Mouse (Mus musculus): Measurements from ENCODE around the gene Gm45140. TPM values are rescaled to one million over a fixed set of nuclear protein-coding genes. Genes with fewer than 3 reads are reported as not detected.

Gm45140 gene
- polyA plus RNA-seq, 1 experiment from 2014 or later = 3.0 TPM

DNA sequence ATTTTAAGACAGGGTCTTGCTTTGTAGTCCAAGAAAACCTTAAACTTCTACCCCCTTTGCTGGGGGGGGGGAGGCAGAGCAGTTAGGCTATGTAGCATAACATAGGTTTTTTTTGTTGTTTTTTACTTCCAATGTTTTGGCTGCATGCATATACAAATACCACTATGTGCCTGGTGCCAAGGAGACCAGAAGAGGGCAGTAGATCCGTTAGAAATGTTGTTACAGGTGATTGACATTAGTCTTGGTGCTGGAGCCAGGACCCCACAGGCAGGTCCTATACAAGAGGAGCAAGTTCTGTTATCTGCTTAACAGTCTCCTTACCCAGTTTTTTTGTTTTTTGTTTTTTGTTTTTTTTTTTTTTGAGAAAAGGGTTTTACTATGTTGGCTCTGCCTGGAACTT is 6.7 kb upstream of the Gm45140 start:
- Histone ChIP-seq H3K4me3 (no peak overlapping the region), H3K9me3 (no peaks in the 10 kb centered on the region), H3K9ac (no peak overlapping the region), H3K36me3 (peaks cover 38% of the 10 kb centered on the region), H3K27ac (no peak overlapping the region), H3K27me3 (no peaks in the 10 kb centered on the region), H3K4me2 (no peak overlapping the region), H3K4me1 (peaks cover 16% of the 10 kb centered on the region; the same call in 1 of the 2 replicates)
- ATAC-seq (ENCODE audit: insufficient number of reproducible peaks, low FRiP score, low TSS enrichment, low read depth) = no peak
- 10% methylated on average over 1 of the region's 1 CpGs for WGBS

DNA sequence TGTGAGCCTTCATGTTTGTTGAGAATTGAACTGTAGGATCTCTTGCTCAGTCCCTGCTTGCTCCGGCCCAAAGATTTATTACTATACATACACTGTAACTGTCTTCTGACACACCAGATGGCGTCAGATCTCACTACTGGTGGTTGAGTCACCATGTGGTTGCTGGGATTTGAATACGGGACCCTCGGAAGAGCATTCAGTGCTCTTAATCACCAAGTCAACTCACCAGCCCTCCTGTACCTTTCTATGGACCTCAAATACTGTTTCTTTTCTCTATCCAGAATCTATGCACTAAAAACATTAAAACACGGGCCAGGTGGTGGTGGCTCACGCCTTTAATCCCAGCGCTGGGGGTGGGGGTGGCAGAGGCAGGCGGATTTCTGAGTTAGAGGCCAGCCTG is 6.0 kb upstream of the Gm45140 start:
- H3K9ac ChIP-seq = no peak overlapping the region
- H3K4me3 ChIP-seq = no peak overlapping the region

DNA sequence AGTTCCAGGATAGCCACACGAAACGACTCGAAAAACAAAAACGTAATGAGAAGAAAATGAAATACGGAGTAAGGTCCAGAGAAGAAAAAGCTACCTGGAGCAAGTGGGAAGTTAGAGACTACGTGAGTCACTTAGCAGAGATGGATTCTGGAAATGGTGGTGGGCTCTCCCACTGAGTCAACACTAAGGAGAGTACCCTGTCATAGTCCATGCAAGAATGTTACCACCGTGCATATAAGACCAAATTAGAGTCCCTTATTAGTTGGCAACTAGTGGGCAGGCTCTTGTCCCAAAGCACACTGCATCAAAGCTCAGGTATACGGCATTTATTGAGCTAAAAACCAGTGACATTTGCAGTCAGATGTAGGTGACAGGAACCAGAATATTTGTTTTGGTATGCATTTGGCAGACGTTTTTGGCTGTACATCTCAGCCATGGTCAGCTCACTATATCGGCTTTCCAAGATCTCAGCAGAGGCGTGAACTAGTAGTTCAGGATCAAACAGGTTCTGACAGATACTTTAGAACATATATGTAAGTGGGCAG is 4.3 kb upstream of the Gm45140 start:
- ATAC-seq (ENCODE audit: insufficient number of reproducible peaks, low FRiP score, low TSS enrichment, low read depth) = no peak
- Histone ChIP-seq H3K27ac (no peak overlapping the region), H3K36me3 (peaks cover 33% of the 10 kb centered on the region), H3K9me3 (no peaks in the 10 kb centered on the region), H3K27me3 (no peaks in the 10 kb centered on the region), H3K4me3 (no peak overlapping the region), H3K9ac (no peak overlapping the region), H3K4me2 (no peak overlapping the region), H3K4me1 (peaks cover 12% of the 10 kb centered on the region; the same call in 1 of the 2 replicates)
- 54% methylated on average over 11 of the region's 11 CpGs for WGBS

More for the DNA sequence above, 6.0 kb upstream of the Gm45140 start:
- Histone ChIP-seq H3K9me3 (no peaks in the 10 kb centered on the region), H3K27me3 (no peaks in the 10 kb centered on the region), H3K36me3 (peaks cover 38% of the 10 kb centered on the region), H3K4me1 (peaks cover 12% of the 10 kb centered on the region; the same call in 1 of the 2 replicates), H3K4me2 (no peak overlapping the region), H3K27ac (no peak overlapping the region)
- WGBS = 71% methylated on average over 8 of the region's 8 CpGs
- ATAC-seq (ENCODE audit: insufficient number of reproducible peaks, low FRiP score, low TSS enrichment, low read depth) = no peak

DNA sequence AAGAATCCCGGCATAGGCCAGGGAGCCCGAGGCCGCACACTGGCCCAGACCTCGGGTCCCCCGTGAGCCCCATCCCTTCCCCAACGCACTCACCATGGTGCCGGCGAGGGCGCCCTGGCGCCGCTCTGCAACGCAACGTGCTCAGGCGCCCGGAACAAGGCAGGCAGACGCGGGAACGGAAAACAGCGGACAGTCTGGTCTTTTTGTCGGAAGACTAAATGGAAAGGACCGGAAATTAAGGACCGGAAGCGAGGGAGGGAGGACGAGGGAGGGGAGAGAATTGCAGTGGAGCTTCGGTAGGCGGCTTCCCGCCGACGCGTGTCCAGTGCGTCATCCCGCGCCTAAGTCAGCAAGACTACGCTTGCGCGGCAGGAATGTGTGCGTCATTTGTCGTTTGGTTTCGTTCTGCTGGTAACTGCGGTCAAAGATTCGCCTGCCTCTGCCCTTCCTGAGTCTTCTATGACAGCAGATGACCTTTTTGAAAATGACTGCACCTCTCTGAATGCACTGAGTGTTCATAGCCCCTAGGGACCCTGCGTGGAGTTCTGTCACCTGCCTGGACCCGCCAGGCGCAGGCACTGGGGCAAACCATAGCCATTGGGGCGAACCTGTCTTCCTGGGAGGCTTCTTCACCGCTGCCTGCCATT is 3.1 kb upstream of the Gm45140 start, which contains the start of gene Isy1:
Gene Isy1, minus strand, starts transcription at position 248 of the 647 bp plus-strand sequence.
- Histone ChIP-seq H3K27me3 (no peaks in the 10 kb centered on the region), H3K36me3 (peaks cover 31% of the 10 kb centered on the region), H3K4me1 (peaks cover 12% of the 10 kb centered on the region; the same call in 1 of the 2 replicates), H3K4me2 (peak within 1 kb of the TSS; percentile 80), H3K9ac (peak within 1 kb of the TSS; percentile 85), H3K9me3 (no peaks in the 10 kb centered on the region), H3K27ac (peak within 1 kb of the TSS; percentile 95), H3K4me3 (peak within 1 kb of the TSS; percentile 83)
- WGBS = under 1% methylated on average over 46 of the region's 46 CpGs
- peak; percentile 95 for ATAC-seq (ENCODE audit: insufficient number of reproducible peaks, low FRiP score, low TSS enrichment, low read depth)

DNA sequence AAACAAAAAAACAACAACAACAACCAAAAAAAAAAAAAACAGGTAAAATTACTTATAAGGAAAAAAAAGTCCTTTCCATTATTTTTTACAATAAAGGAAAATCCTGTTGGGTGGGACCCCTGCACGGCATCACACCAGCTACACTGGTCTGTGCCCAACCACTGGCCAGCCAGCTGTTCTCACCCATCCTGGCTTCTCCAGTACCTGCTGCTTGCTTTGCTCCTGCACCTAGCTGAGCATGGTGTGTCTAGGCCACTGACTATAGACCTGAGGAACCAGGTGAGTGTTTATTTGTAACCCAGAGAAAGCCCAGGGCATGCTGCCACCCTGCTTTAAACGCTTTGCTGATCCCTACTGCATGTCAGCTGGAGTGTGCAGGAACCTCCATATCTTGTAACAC is 15.2 kb downstream of the Gm45140 start:
- no peak for ATAC-seq (ENCODE audit: insufficient number of reproducible peaks, low FRiP score, low TSS enrichment, low read depth)
- no peak overlapping the region for H3K4me2 ChIP-seq
- WGBS = 91% methylated on average over 2 of the region's 2 CpGs
- no peaks in the 10 kb centered on the region for H3K4me1 ChIP-seq
- H3K9ac ChIP-seq = no peak overlapping the region
- H3K27ac ChIP-seq = no peak overlapping the region
- H3K9me3 ChIP-seq = no peaks in the 10 kb centered on the region
- H3K4me3 ChIP-seq = no peak overlapping the region
- peaks cover 88% of the 10 kb centered on the region for H3K36me3 ChIP-seq
- no peaks in the 10 kb centered on the region for H3K27me3 ChIP-seq

DNA sequence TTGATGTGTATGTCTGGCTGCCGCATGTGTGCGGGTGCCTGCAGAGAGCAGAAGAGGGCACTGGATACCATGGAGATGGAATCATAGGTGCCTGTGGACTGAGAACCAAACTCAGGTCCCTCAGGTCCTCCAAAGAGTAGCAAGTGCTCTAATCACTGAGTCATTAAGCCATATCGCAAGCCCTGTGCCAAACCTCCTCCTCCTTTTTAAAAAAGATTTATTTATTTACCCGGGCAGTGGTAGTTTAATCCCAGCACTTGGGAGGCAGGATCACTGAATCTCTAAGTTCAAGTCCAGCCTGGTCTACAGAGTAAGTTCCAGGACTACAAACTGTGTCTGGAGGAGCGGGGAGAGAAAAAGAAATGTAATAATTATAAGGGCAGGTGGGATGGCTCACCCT is 21.1 kb downstream of the Gm45140 start:
- Histone ChIP-seq H3K4me1 (peaks cover 22% of the 10 kb centered on the region), H3K4me3 (no peak overlapping the region), H3K4me2 (no peak overlapping the region), H3K9ac (no peak overlapping the region), H3K27me3 (no peaks in the 10 kb centered on the region), H3K27ac (no peak overlapping the region), H3K36me3 (peaks cover 43% of the 10 kb centered on the region), H3K9me3 (no peaks in the 10 kb centered on the region)
- WGBS = 89% methylated on average over 5 of the region's 5 CpGs
- ATAC-seq (ENCODE audit: insufficient number of reproducible peaks, low FRiP score, low TSS enrichment, low read depth) = no peak

DNA sequence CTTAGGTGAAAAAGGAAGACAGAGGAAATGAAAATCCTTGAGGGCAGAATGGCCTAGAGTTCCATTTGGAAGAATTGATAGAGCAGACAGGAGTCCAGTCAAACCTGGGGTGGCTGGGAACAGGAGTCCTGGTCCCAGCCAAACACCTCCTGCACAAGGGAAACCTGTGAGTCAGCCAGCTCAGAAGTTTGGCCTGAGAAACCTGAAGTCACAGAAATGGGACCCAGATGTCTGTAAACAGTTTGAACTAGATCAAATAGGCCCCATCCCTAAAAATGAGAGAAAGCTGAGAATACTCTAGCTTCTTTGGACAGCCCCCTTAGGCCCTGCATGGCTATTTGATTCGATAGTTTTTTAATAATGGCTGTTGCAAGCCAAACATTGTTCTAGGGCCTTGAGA is 22.9 kb downstream of the Gm45140 start:
- Histone ChIP-seq H3K4me2 (peak overlapping the region; percentile 90), H3K9ac (no peak overlapping the region), H3K27ac (peak overlapping the region; percentile 84), H3K27me3 (no peaks in the 10 kb centered on the region), H3K9me3 (no peaks in the 10 kb centered on the region), H3K4me3 (peak overlapping the region; percentile 81; the same call in 1 of the 2 replicates), H3K36me3 (peaks cover 25% of the 10 kb centered on the region), H3K4me1 (peaks cover 25% of the 10 kb centered on the region)
- ATAC-seq (ENCODE audit: insufficient number of reproducible peaks, low FRiP score, low TSS enrichment, low read depth) = no peak
- 67% methylated on average over 1 of the region's 1 CpGs for WGBS

DNA sequence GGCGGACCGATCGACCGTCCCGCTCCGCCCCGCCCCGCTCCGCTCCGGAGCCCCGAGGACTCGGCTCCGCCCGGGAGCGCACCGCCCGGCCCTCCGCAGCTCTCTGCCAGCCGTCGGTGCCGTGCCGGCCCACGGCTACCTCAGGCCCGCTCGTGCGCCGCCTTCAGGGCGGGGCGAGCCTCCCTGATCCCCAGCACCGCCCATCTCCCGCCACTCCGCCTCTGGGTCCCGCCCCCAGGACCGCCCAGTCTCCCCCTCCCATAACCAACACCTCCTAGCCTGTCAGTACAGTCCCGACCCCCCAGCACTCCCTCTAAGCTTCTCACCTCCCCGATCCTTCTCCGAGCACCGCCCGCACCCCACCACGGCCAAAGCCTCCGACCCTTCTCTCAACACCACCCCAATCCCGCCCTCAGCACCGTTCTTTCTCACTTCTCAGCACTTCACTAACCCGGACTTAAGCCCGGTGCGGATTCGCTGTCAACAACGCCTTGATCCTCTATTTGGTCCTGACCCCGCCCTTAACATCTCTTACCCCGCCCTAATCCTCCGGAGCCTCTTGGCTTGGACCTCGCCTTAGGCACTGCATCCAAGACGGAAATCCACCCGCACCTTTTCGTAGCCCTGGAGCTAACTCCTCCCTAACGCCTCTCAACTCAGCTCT is 23.8 kb downstream of the Gm45140 start, which contains the start of gene Rab43:
Gene Rab43, minus strand, starts transcription at position 490 of the 664 bp plus-strand sequence.
- no peaks in the 10 kb centered on the region for H3K9me3 ChIP-seq
- no peaks in the 10 kb centered on the region for H3K27me3 ChIP-seq
- under 1% methylated on average over 51 of the region's 56 CpGs for WGBS

DNA sequence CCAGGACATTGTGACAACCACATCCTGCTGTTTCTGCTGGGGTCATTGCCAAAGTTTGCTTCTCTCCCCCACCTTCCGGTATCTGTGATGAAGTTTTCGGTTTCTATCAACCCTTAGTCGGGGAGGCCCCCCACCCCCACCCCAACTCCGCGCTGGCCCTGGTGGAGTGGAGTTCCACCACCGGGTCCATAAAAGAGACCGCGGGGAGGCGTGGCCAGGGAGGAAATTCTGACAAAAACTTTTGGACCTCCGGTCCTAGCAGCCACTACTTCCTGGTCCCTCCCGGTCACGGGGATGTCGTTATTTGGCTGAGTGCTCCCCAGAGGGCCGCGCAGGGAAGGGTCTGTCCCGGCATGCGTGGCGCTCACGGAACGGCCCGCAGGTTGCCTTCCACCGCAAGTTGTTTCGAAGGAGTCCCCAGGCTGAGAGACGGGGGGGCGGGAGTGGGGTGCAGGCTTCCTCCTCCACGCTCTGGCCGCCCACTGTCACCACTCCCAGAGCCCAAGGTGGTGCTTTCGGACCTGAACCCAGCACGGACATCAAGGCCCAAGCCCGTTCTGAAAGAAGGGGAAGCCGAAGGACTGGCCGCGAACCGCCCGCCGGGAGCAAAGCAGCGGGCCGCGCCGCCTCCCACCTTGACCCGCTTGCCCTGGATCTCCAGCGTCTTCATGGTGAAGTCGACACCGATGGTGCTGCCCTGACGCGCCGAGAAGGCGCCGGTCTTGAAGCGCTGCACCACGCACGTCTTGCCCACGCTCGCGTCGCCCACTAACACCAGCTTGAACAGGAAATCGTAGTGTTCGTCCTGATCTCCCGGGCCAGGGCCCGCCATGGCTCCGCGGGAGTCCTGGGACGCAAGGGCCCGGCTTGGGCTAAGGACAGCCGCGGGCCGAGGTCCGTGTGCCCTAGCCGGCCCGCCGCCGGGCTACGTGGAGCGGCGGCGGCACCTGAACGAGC is 24.6 kb downstream of the Gm45140 start:
- no peaks in the 10 kb centered on the region for H3K9me3 ChIP-seq
- peak overlapping the region; percentile 81 for H3K4me3 ChIP-seq
- H3K4me2 ChIP-seq = peak overlapping the region; percentile 90
- ATAC-seq (ENCODE audit: insufficient number of reproducible peaks, low FRiP score, low TSS enrichment, low read depth) = peak; percentile 59
- H3K27me3 ChIP-seq = no peaks in the 10 kb centered on the region
- H3K4me1 ChIP-seq = peaks cover 25% of the 10 kb centered on the region
- H3K27ac ChIP-seq = peak overlapping the region; percentile 85
- under 1% methylated on average over 77 of the region's 77 CpGs for WGBS
- H3K36me3 ChIP-seq = peaks cover 8% of the 10 kb centered on the region; the same call in 1 of the 2 replicates
- H3K9ac ChIP-seq = peak overlapping the region; percentile 76

More for the DNA sequence above, 23.8 kb downstream of the Gm45140 start, which contains the start of gene Rab43:
- H3K36me3 ChIP-seq = peaks cover 16% of the 10 kb centered on the region
- H3K4me3 ChIP-seq = peak within 1 kb of the TSS; percentile 81
- peak; percentile 97 for ATAC-seq (ENCODE audit: insufficient number of reproducible peaks, low FRiP score, low TSS enrichment, low read depth)
- peak within 1 kb of the TSS; percentile 76 for H3K9ac ChIP-seq
- peak within 1 kb of the TSS; percentile 85 for H3K27ac ChIP-seq
- H3K4me2 ChIP-seq = peak within 1 kb of the TSS; percentile 90
- peaks cover 25% of the 10 kb centered on the region for H3K4me1 ChIP-seq

DNA sequence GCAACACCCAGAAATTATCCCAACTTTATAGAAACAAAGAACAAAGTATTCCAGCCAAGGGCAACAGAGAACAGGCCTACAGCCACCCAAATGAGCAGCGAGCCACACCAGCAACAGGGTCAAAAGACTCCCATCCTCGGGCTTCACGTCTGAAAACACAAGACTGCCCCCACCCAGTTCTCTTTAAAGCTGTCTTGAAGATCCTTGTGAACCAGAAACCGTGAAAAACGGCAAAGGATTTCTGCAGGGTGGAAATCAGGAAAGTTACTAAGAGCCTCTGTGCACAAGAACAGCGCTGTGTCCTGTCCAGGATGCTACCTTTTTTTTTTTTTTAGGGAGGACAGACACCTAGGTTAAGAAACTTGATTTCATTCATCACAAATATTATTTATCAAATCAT is 25.3 kb downstream of the Gm45140 start:
- peak overlapping the region; percentile 81 for H3K4me3 ChIP-seq
- no peaks in the 10 kb centered on the region for H3K9me3 ChIP-seq
- 0 out of 2 replicates have a peak overlapping the region, but pooled peaks have one; percentile 22 for H3K27ac ChIP-seq
- peaks cover 3% of the 10 kb centered on the region; the same call in 1 of the 2 replicates for H3K36me3 ChIP-seq
- peaks cover 25% of the 10 kb centered on the region for H3K4me1 ChIP-seq
- peak overlapping the region; percentile 90 for H3K4me2 ChIP-seq
- WGBS = 37% methylated on average over 6 of the region's 6 CpGs
- H3K9ac ChIP-seq = peak overlapping the region; percentile 76; the same call in 1 of the 2 replicates
- no peaks in the 10 kb centered on the region for H3K27me3 ChIP-seq
- ATAC-seq (ENCODE audit: insufficient number of reproducible peaks, low FRiP score, low TSS enrichment, low read depth) = no peak

DNA sequence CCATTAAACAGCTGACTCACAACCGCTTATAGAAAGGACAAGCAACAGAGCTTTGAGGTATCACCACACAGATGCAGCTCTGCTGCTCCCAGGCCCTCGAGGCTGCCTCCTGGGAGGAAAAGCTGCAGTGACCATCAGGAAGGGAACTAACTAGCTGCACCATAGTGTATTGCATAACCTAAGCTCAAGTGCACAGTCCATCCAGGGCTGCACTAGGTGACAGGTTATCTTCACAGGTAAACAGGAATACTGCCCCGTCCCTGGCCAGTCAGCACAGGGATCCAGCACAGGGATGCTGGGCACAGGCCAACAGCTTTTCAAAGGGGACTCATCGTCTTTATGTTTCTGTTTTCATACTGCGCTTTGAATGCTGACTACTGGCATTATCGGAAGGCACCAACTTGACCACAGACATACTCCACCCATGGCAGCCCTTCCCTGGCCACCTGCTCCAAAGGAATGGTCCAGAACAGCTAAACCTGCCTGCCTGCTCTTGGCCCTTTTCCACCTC is 25.9 kb downstream of the Gm45140 start:
- no peaks in the 10 kb centered on the region for H3K27me3 ChIP-seq
- H3K27ac ChIP-seq = no peak overlapping the region
- WGBS = 78% methylated on average over 6 of the region's 6 CpGs
- H3K4me1 ChIP-seq = peaks cover 25% of the 10 kb centered on the region
- H3K9ac ChIP-seq = no peak overlapping the region
- H3K4me2 ChIP-seq = peak overlapping the region; percentile 90; the same call in 1 of the 2 replicates
- H3K36me3 ChIP-seq = peaks cover 4% of the 10 kb centered on the region
- H3K4me3 ChIP-seq = peak overlapping the region; percentile 81; the same call in 1 of the 2 replicates
- no peaks in the 10 kb centered on the region for H3K9me3 ChIP-seq
- ATAC-seq (ENCODE audit: insufficient number of reproducible peaks, low FRiP score, low TSS enrichment, low read depth) = no peak

Measured in limb, embryonic 15.5 days (tissue).